Mouse (Mus musculus): ENCODE measurements at regions not wholly inside any gene's neighbourhood (a gene's known extent, or its start where the extent isn't known, plus 50 kb on each side); places are given as distances from the start of the nearest gene placed in this dataset.

GRCm38 (mm10) chr11:18173028-18173427 lies 219.4 kb upstream of the Etaa1 start:
- DNase-seq (ENCODE audit: low read depth, low spot score), result peak; percentile 0

- DNase-seq (ENCODE audit: low read depth, low spot score), result no peak
These were observed 217.6 kb upstream of the Etaa1 start for GRCm38 (mm10) chr11:18171207-18171776.

- no peak for DNase-seq (ENCODE audit: low read depth, low spot score)
These were observed 212.1 kb upstream of the Etaa1 start for GRCm38 (mm10) chr11:18165609-18166347.

DNA sequence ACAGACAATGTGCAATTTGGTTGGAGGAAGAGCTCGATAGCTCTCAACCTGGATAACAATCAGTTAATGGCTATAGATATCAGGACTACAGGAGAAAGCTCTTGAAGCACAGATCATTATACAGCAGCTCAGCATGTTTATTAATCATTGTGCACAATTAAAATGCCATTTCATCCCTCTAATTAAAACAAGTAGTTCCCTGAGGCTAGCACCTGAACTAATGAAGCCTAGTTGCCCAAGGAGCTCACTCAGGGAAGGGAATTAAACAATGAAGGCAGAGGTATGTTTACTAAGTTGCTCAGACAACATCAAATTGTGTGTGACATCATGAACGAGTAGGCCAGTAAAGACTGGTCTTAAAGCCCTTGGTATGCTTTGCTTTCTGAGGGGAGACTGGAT lies 210.3 kb upstream of the Etaa1 start:
- DNase-seq (ENCODE audit: low read depth, low spot score), result no peak

GRCm38 (mm10) chr11:18163156-18164024 lies 209.7 kb upstream of the Etaa1 start:
- no peak for DNase-seq (ENCODE audit: low read depth, low spot score)

- peak; percentile 6 for DNase-seq (ENCODE audit: low read depth, low spot score)
These were observed 202.8 kb upstream of the Etaa1 start for GRCm38 (mm10) chr11:18156506-18156905.

- DNase-seq (ENCODE audit: low read depth, low spot score), result peak; percentile 74
These were observed 198.3 kb upstream of the Etaa1 start for GRCm38 (mm10) chr11:18151788-18152563.

GRCm38 (mm10) chr11:18151369-18151768 lies 197.7 kb upstream of the Etaa1 start:
- DNase-seq (ENCODE audit: low read depth, low spot score), result no peak

GRCm38 (mm10) chr11:18127488-18127887 lies 173.8 kb upstream of the Etaa1 start:
- DNase-seq (ENCODE audit: low read depth, low spot score), result no peak

DNA sequence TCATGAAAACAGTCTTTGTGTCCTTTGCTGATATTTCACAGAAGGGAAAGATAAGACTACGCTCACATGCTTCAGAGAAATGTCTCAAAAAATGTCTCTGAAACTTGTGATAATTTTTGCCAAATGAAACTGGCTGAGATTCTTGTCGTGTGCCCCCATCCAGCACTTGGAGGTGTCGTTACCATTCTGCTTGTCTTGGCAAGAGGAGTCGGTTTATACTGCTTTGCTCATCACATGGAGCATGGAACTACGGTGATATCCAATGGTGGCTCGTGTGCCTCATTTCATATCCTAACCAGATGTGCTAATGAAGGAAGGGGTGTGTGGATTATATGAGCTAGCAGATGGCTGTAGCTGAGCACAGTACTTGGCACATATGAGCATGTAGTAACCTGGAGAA lies 169.4 kb upstream of the Etaa1 start:
- no peak for DNase-seq (ENCODE audit: low read depth, low spot score)

- no peak for DNase-seq (ENCODE audit: low read depth, low spot score)
These were observed 168.9 kb upstream of the Etaa1 start for GRCm38 (mm10) chr11:18122616-18123015.

- DNase-seq (ENCODE audit: low read depth, low spot score), result no peak
These were observed 162.2 kb upstream of the Etaa1 start for GRCm38 (mm10) chr11:18115693-18116450.

- DNase-seq (ENCODE audit: low read depth, low spot score), result no peak
These were observed 149.2 kb upstream of the Etaa1 start for GRCm38 (mm10) chr11:18102841-18103240.

DNA sequence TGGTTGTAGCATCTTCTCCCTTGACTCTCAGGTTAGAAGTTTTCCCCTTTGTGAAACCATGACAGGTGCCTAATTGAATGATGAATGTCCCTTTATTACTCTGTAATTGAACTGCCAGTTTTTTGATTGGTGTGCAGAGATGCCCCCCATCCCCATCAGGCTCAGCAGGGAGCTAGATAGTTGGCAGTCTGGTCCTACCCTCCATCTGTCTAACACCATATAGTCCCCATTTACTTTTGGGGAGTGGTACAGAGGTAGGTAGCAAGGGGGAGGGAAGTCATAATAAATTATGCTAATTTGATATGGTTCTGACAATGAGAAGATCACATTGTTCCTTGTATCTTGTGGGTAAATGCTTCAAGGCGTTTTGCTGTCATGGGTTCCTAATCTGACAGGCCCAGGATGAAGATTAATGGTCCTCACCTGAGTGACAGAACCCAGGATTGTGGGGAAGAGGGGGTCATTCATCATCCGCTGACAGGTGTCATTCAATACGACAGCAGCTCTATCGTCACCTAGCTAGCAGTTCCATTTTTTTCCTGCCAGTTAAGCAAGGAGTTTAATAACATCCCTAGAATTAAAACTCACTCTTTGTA lies 122.3 kb upstream of the Etaa1 start:
- DNase-seq (ENCODE audit: low read depth, low spot score), result no peak

DNA sequence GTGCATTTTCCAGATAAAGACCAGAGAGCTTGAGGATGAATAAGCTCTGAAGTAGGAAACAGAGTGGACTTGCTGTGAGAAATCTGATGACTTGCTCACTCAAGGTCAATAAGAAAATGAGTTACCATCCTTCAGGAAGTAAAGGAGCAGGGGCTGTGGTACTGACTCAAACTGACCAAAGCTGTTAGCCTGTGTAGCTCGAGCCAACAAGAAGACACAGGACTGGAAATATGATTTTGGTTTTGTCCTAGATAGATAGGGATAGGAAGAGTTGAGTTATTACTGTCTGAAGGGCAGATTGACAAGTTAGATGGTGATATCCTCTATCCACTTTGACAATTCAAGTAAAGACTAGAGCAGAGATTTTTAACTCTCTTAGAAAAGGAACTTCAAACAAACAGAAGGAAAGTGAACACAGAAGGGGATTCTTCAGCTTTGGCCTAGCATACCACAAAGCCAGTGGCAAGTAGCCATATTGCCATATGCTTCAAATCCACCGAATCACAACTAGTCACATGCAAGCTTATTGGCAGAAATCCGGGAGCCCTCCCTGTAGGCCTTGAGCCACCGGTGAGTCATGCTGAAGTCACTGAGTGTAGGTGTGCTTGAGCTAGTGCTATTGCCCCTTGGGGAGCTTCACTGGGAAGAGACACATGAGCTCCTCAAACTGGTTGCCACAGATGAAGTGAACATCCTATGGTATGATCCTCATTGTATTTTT lies 117.1 kb upstream of the Etaa1 start:
- DNase-seq (ENCODE audit: low read depth, low spot score), result peak; percentile 99

DNA sequence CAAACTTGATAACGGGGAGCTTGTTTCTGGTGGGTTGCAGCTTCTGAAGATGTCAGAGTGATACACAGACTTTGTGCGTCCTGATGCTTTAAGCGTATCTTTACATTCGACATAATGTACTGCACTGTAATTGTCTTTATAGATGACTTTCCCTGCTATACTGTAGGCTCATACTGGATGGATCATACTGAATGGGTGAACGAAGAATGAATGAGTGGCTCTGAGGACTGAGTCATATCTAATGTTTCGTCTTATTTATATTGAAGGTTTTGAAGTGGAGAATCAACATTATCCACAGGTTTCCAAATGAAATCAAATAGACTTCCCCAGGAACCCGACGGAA lies 116.3 kb upstream of the Etaa1 start:
- DNase-seq (ENCODE audit: low read depth, low spot score), result peak; percentile 17

DNA sequence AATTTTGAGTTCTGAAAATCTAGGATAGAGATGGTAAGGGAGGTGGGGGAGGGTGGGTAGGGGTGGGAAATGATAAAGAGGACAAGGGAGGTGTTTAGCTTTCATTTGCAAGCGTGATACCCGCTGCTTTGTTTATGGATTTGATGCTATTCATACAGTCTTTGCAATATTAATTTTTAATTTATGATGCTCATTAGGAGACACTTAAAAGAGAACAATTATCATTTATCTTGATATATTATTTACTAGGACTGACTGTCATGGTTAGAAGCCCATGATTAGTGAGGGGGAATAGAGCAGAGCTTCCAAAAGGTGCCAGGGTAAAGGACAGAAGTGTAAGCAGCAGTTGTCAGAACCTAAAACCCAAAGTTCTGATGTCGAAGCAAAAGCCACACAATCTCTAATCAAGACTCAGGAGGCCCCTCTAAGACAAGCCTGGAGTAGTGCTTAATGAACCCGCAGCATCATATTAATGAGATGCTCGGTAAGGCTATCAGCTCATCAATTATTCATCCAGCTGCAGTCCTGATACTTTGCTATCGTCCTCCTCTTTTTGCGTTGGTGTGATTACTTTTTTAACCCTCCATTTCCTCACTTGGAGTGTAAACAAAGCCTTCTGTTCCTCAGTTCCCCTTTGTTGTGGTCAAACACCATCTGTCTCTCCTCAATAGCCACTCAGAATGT lies 115.8 kb upstream of the Etaa1 start:
- no peak for DNase-seq (ENCODE audit: low read depth, low spot score)

GRCm38 (mm10) chr11:18068085-18068484 lies 114.4 kb upstream of the Etaa1 start:
- DNase-seq (ENCODE audit: low read depth, low spot score), result peak; percentile 76

- DNase-seq (ENCODE audit: low read depth, low spot score), result peak; percentile 66
These were observed 114.0 kb upstream of the Etaa1 start for GRCm38 (mm10) chr11:18067676-18068075.

Data from 3T3-L1 (cell line).